Mouse (Mus musculus) small intestine, adult 2 months (tissue): ENCODE data around the gene Poll.

Experiments
- CTCF ChIP-seq: fragments of 200-500 bp; IDR thresholded peaks from 2 replicates; pipeline ENCODE4 v1.5.1; 2012; ENCODE audit warnings: low read depth, mild to moderate bottlenecking, control low read depth, inconsistent platforms, low read length, moderate library complexity, mixed read lengths; ENCODE audit not compliant: insufficient replicate concordance, insufficient read length; ENCODE audit errors: extremely low read depth
- POLR2A ChIP-seq: fragments of 200-500 bp; IDR thresholded peaks from 2 replicates; pipeline ENCODE4 v1.6.1; 2012; ENCODE audit warnings: low read depth, mild to moderate bottlenecking, control low read depth, inconsistent platforms, low read length, moderate library complexity

GRCm38 (mm10) chr19:45542061-45542460 is 18.3 kb downstream of the Poll start:
- TF ChIP-seq CTCF (no peak), POLR2A (no peak)
